Mouse (Mus musculus): ENCODE measurements around the gene Slc35b2. TPM values are rescaled to one million over a fixed set of nuclear protein-coding genes. Genes with fewer than 3 reads are reported as not detected.

The Slc35b2 gene
- polyA plus RNA-seq, 1 experiment = 83.1 TPM

DNA sequence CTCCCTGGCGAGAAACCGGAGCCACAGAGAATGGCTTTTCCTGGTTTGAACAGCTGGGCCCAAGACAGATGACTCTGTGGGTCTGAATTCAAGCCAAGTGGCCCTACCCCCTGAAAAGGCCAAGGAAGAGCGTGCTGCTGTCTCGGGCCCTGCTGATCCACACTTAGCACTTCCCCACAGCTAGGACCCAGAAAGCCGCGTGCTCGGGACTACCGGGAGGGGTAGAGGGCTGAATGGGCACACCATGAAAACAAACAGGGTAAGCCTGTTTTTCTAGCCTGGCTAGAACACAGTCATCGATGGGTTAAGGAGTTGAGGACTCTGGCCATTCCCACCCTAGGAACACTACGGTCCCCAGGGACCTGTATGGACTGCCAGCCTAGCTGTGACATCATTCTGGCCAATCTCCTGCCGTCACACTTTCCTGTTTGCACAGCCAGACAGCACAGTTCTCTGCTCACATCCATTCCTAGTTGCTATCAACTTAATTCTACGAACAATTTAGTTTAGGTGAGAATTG, 17.3 kb downstream of the Slc35b2 start:
- H3K27ac ChIP-seq (ENCODE audit: insufficient read depth, low read depth, low read length) = no peak overlapping the region
- TF ChIP-seq POLR2A (IDR thresholded peaks at IDR 0.05; ENCODE audit: borderline replicate concordance, low read depth, low read length) = no peak
- no peak for TF ChIP-seq CTCF (IDR thresholded peaks at IDR 0.05; ENCODE audit: low read depth, low read length)
- peaks cover 28% of the 10 kb centered on the region for H3K4me1 ChIP-seq (ENCODE audit: control insufficient read depth, insufficient read depth, low read length)

GRCm38 (mm10) chr17:45581567-45581983, 17.9 kb downstream of the Slc35b2 start:
- no peak overlapping the region for H3K4me3 ChIP-seq (ENCODE audit: insufficient read depth, low read length)
- H3K27ac ChIP-seq (ENCODE audit: insufficient read depth, low read depth, low read length) = no peak overlapping the region
- peaks cover 32% of the 10 kb centered on the region for H3K4me1 ChIP-seq (ENCODE audit: control insufficient read depth, insufficient read depth, low read length)
- TF ChIP-seq POLR2A (IDR thresholded peaks at IDR 0.05; ENCODE audit: borderline replicate concordance, low read depth, low read length) = no peak
- no peak for TF ChIP-seq CTCF (IDR thresholded peaks at IDR 0.05; ENCODE audit: low read depth, low read length)

More for the DNA sequence above, 17.3 kb downstream of the Slc35b2 start:
- H3K4me3 ChIP-seq (ENCODE audit: insufficient read depth, low read length) = no peak overlapping the region

GRCm38 (mm10) chr17:45582188-45582587, 18.5 kb downstream of the Slc35b2 start:
- Histone ChIP-seq H3K4me3 (ENCODE audit: insufficient read depth, low read length) (no peak overlapping the region), H3K4me1 (ENCODE audit: control insufficient read depth, insufficient read depth, low read length) (peaks cover 32% of the 10 kb centered on the region), H3K27ac (ENCODE audit: insufficient read depth, low read depth, low read length) (no peak overlapping the region)
- TF ChIP-seq POLR2A (IDR thresholded peaks at IDR 0.05; ENCODE audit: borderline replicate concordance, low read depth, low read length) (no peak), CTCF (IDR thresholded peaks at IDR 0.05; ENCODE audit: low read depth, low read length) (no peak)

DNA sequence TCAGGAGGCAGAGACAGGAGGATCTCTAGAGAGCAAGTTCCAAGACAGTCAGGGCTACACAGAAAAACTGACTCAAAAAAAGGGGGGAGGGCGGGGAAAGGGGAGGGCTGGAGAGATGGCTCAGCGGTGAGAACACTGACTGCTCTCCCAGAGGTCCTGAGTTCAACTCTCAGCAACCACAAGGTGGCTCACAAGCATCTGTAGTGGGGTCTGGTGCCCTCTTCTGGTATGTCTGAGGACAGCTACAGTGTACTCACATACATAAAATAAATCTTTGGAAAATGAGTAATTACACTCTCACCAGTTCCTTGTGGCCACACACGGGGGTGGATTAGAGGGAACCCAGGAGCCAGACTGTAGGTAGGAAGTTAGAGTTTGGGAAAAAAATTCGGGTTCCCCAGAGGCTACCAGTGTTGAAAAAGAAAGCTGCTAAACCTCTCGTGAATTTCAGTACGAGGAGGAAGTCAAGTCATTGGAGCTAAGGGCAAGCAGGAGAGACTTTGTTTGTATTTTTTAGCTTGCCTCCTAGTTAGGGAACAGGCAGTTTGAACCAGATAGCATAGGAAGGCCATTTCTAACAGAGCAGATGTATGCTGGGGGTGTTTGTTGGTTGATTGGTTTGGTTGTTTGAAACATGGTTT, 19.2 kb downstream of the Slc35b2 start:
- H3K4me1 ChIP-seq (ENCODE audit: control insufficient read depth, insufficient read depth, low read length) = peaks cover 32% of the 10 kb centered on the region
- H3K4me3 ChIP-seq (ENCODE audit: insufficient read depth, low read length) = peak overlapping the region; percentile 11; the same call in 1 of the 2 replicates
- peak overlapping the region; percentile 84 for H3K27ac ChIP-seq (ENCODE audit: insufficient read depth, low read depth, low read length)
- TF ChIP-seq CTCF (IDR thresholded peaks at IDR 0.05; ENCODE audit: low read depth, low read length) = peak; percentile 91
- no peak for TF ChIP-seq POLR2A (IDR thresholded peaks at IDR 0.05; ENCODE audit: borderline replicate concordance, low read depth, low read length)

DNA sequence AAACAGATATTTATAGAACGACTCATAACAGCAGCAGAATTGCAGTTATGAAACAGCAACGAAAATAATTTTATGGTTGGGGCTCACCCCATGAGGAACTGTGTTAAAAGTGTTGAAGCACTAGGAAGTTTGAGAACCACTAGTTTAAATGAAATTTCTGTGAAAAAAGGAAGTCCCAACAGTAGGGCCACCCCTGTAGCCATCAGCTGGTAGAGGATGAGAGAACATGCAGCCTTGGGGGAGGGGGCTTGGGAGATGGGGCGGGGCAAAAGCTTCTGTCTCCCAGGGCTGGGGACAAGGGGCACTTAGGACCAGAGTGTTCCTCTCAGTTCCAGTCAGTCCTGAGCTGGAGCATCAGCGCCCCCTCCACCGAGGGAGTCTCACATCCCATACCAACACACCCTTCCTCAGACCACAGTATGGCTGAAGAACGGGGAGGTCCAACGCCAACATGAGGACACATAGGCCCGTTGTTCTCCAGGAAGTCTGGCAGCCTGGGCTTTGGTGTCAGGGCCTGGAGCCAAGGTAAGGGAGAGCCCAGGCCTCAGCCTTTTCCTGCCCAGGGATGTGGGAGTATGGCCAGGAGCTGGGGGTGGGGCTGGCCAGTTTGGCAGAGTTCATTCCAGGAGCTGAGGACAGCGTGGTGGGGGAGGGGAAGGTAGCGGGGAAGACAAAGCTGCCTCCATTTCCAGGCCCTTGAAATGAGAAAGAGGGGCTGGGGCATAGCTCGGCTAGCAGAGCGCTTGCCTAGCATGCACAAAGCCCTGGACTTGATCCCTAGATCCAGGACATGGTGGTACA, 20.6 kb downstream of the Slc35b2 start:
- TF ChIP-seq POLR2A (IDR thresholded peaks at IDR 0.05; ENCODE audit: borderline replicate concordance, low read depth, low read length) = no peak
- peaks cover 32% of the 10 kb centered on the region for H3K4me1 ChIP-seq (ENCODE audit: control insufficient read depth, insufficient read depth, low read length)
- peak overlapping the region; percentile 85 for H3K27ac ChIP-seq (ENCODE audit: insufficient read depth, low read depth, low read length)
- H3K4me3 ChIP-seq (ENCODE audit: insufficient read depth, low read length) = peak overlapping the region; percentile 9

DNA sequence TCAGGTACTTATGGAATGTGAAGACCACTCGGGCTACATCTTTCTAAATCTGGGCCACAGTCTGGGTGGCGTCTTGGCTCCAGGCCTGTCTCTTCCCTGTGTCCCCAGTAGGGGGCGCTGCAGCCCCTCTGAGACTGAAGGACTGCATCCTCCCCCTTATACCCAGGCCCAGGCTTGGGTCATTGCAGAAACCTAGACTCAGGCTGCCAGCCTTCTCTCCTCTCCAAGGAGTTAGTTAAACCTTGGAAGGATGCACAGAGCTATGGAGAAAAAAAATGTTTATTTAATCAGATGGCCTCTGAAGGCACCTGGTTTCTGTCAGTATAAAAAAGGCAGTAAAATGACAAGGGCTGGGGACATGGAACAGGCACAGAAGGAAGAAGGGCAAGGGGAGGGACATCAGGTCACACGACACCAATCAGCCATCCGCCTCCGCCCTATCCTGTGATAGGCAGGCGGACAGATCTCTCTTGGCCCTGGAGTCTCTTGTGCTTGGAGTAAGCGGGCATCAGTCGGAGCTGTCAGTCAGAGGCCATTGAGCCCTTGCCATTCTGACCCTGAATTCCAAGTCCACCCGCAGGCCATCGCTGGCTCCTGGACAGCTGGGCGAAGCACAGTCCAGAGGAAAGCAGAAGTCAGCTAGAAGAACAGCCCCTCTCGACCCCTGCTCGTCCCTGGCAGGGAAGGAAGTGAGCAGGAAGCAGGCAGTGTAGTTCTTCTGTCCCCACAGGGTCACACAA, 21.4 kb downstream of the Slc35b2 start:
- H3K4me3 ChIP-seq (ENCODE audit: insufficient read depth, low read length) = 0 out of 2 replicates have a peak overlapping the region, but pooled peaks have one; percentile 9

DNA sequence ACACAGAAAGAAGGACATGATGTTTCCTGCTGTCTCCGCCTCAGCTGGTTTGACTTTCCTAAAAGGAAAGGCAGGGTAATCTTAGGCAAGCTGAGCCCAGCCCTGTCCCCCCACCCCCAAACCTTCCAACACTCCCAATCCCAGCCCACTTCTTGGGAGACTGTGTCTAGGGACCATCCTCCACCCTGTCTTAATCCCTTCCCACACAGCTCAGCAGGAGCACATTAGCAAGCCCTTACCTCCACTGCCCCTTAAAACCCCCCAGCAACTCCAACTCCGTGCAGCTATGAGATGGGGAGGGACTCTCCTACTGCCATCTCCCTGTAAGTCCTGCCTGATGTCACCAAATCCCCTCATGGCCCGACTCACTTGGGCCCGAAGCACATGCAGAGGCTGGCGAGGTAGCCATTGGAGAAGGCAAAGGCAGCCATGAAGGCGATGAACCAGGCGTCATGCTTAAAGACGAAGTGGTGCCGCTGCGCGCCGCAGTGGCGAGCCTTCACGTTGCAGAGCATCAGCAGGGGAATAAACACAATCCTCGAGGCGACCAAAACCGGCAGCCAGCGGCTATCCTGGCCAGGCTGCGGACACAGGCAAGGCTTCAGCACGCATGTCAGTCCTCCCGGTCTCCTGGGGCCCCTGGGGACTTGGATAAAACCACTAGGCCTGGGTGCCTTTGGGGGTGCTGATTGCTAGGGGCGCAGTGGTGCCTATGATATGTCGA, 22.2 kb downstream of the Slc35b2 start:
- H3K4me3 ChIP-seq (ENCODE audit: insufficient read depth, low read length) = no peak overlapping the region
- TF ChIP-seq CTCF (IDR thresholded peaks at IDR 0.05; ENCODE audit: low read depth, low read length) (no peak), POLR2A (IDR thresholded peaks at IDR 0.05; ENCODE audit: borderline replicate concordance, low read depth, low read length) (no peak)
- peaks cover 34% of the 10 kb centered on the region for H3K4me1 ChIP-seq (ENCODE audit: control insufficient read depth, insufficient read depth, low read length)
- peak overlapping the region; percentile 85 for H3K27ac ChIP-seq (ENCODE audit: insufficient read depth, low read depth, low read length)

More for the DNA sequence above, 21.4 kb downstream of the Slc35b2 start:
- Histone ChIP-seq H3K4me1 (ENCODE audit: control insufficient read depth, insufficient read depth, low read length) (peaks cover 32% of the 10 kb centered on the region), H3K27ac (ENCODE audit: insufficient read depth, low read depth, low read length) (peak overlapping the region; percentile 85)
- TF ChIP-seq POLR2A (IDR thresholded peaks at IDR 0.05; ENCODE audit: borderline replicate concordance, low read depth, low read length) = no peak
- peak; percentile 97 for TF ChIP-seq CTCF (IDR thresholded peaks at IDR 0.05; ENCODE audit: low read depth, low read length)

DNA sequence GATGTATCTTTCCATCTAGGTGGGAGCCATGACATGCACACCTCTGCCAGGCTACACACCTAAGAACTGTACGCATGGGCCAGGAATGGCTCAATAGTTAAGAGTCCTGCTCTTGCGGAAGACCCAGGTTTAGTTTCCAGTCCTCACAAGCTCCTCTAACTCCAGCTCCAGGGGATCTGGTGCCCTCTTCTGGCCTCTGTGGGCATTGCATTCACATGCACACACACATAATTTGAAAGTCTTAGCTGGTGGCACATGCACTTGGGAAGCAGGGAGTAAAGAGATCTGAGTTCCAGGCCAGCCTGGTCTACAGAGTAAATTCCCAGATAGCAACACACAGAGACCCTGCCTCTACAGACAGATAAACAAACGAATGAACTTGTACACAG, 22.8 kb downstream of the Slc35b2 start:
- Histone ChIP-seq H3K4me3 (ENCODE audit: insufficient read depth, low read length) (no peak overlapping the region), H3K4me1 (ENCODE audit: control insufficient read depth, insufficient read depth, low read length) (peaks cover 40% of the 10 kb centered on the region), H3K27ac (ENCODE audit: insufficient read depth, low read depth, low read length) (no peak overlapping the region)
- peak; percentile 42; the same call in 1 of the 2 replicates for TF ChIP-seq CTCF (IDR thresholded peaks at IDR 0.05; ENCODE audit: low read depth, low read length)
- no peak for TF ChIP-seq POLR2A (IDR thresholded peaks at IDR 0.05; ENCODE audit: borderline replicate concordance, low read depth, low read length)

GRCm38 (mm10) chr17:45588370-45588769, 24.7 kb downstream of the Slc35b2 start:
- no peak overlapping the region for H3K27ac ChIP-seq (ENCODE audit: insufficient read depth, low read depth, low read length)
- H3K4me1 ChIP-seq (ENCODE audit: control insufficient read depth, insufficient read depth, low read length) = peaks cover 52% of the 10 kb centered on the region

More at GRCm38 (mm10) chr17:45588370-45588769, 24.7 kb downstream of the Slc35b2 start:
- TF ChIP-seq POLR2A (IDR thresholded peaks at IDR 0.05; ENCODE audit: borderline replicate concordance, low read depth, low read length) = no peak
- H3K4me3 ChIP-seq (ENCODE audit: insufficient read depth, low read length) = no peak overlapping the region

All from bone marrow macrophage, adult 2 months (primary cell).